Mouse (Mus musculus) liver, embryonic 12.5 days (tissue): ENCODE results near the gene Vwa3b. TPM values are rescaled to one million over a fixed set of nuclear protein-coding genes. Genes with fewer than 3 reads are reported as not detected.

Source experiments
- ATAC-seq: fragments of 200-750 bp; cut with Nextera tagmentation; 2 replicates; pipeline ENCODE4 v1.8.0; 2017; ENCODE audit warnings: moderate number of reproducible peaks, mild to moderate bottlenecking, moderate library complexity
- H3K27ac ChIP-seq: fragments of 300-500 bp; sonication (generic); 2 replicates; pipeline ENCODE4 v1.5.1; 2016; ENCODE audit warnings: mild to moderate bottlenecking
- H3K27me3 ChIP-seq: fragments of 300-500 bp; sonication (generic); replicated peaks from 2 replicates; pipeline ENCODE4 v1.6.1; 2016; ENCODE audit warnings: mild to moderate bottlenecking, moderate library complexity
- H3K36me3 ChIP-seq: fragments of 300-500 bp; sonication (generic); 2 replicates; pipeline ENCODE4 v1.6.1; 2016; ENCODE audit warnings: mild to moderate bottlenecking, moderate library complexity
- H3K4me1 ChIP-seq: fragments of 300-500 bp; sonication (generic); 2 replicates; pipeline ENCODE4 v1.6.1; 2016
- H3K4me2 ChIP-seq: fragments of 300-500 bp; sonication (generic); 2 replicates; pipeline ENCODE4 v1.6.1; 2016; ENCODE audit warnings: mild to moderate bottlenecking, moderate library complexity
- H3K4me3 ChIP-seq: fragments of 300-500 bp; sonication (generic); 2 replicates; pipeline ENCODE4 v1.5.1; 2016; ENCODE audit warnings: mild to moderate bottlenecking, moderate library complexity
- H3K9ac ChIP-seq: fragments of 300-500 bp; sonication (generic); 2 replicates; pipeline ENCODE4 v1.6.1; 2016; ENCODE audit warnings: mild to moderate bottlenecking, moderate library complexity
- H3K9me3 ChIP-seq: fragments of 300-500 bp; sonication (generic); replicated peaks from 2 replicates; pipeline ENCODE4 v1.6.1; 2016; ENCODE audit warnings: mild to moderate bottlenecking, moderate library complexity
- WGBS: fragments of 180-500 bp; shearing (Covaris S2); methylation state at CpG from one replicate; pipeline ENCODE4 v1.1.7; 2016; ENCODE audit not compliant: insufficient replicate concordance; 5-methylcytosine and 5-hydroxymethylcytosine counted together
- polyA plus RNA-seq: library from polyadenylated mRNA; unstranded; fragments of >200 nt; fragmentation: Nextera tagmentation; extraction: Ambion mirVana; gene quantifications from 2 replicates; pipeline ENCODE4 v1.2.1, GENCODE M21; 2016

Vwa3b gene
- polyA plus RNA-seq, 1 experiment from 2014 or later: not detected

DNA sequence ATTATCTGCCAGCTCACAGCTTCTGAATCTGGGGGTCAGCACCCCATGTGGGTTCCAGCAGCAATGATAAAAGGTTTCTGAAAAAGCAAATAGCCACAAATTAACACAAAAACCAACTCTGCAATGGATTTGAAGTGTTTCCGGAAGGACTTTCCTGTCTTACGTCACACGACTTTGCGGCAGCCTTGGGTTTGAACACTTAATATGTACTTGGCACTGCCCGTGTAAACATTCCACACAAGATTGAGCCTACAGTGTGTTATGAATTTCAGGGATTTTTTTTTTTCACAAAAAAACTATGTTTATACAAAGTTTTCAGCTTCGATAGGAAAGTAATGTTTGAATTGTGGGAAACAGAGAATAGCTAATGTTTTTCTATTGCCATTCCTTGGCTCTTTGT, 7.4 kb upstream of the Vwa3b start:
- no peaks in the 10 kb centered on the region for H3K36me3 ChIP-seq
- no peak for ATAC-seq
- H3K4me3 ChIP-seq: no peak overlapping the region
- WGBS: 75% methylated on average over 6 of the region's 6 CpGs
- no peaks in the 10 kb centered on the region for H3K4me1 ChIP-seq
- no peaks in the 10 kb centered on the region for H3K9me3 ChIP-seq
- H3K27me3 ChIP-seq: peaks cover 7% of the 10 kb centered on the region; the same call in 1 of the 2 replicates
- no peak overlapping the region for H3K27ac ChIP-seq
- no peak overlapping the region for H3K4me2 ChIP-seq
- H3K9ac ChIP-seq: no peak overlapping the region

DNA sequence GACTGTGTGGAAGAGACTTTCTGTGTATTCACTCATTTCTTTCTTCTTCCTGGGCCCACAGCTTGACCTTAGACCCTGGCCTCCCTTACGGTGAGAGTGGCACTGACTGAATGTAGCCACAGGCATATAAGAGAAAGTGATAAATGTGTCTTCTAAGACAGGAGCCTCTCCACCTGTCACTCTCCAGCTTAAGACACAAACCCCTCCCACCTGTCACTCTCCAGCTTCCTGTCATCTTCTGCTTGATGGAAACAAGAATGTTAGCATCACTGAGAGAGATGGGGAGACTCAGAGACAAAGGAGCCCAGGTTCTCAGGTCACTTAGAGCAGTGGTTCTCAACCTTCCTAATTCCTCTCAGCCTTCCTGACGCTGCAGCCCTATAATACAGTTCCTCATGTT, 3.7 kb upstream of the Vwa3b start:
- Histone ChIP-seq H3K9me3 (no peaks in the 10 kb centered on the region), H3K4me1 (no peaks in the 10 kb centered on the region), H3K9ac (no peak overlapping the region), H3K27me3 (peaks cover 20% of the 10 kb centered on the region), H3K36me3 (no peaks in the 10 kb centered on the region), H3K4me3 (no peak overlapping the region), H3K4me2 (no peak overlapping the region), H3K27ac (no peak overlapping the region)
- WGBS: 45% methylated on average over 2 of the region's 2 CpGs
- no peak for ATAC-seq

DNA sequence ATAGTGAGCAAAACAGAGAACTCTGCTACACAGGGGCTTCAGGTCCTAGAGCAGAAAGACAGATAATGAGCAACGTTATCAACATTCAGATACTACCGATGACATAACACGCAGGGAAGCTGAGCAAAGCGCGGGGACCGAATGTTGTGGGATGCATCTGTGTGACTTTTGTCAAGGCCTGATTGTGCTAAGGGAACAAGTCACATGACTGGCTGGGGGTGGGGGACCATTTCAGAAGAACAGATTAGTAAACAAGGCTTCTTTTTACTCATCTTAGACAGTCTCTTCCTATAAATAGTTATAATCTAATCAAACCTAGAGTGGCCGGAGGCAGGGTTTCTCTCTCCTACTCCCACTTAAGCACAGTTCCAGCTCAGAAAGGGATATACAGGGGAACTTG, 1.7 kb upstream of the Vwa3b start:
- no peak for ATAC-seq
- WGBS: 70% methylated on average over 7 of the region's 7 CpGs
- Histone ChIP-seq H3K36me3 (no peaks in the 10 kb centered on the region), H3K27me3 (peaks cover 39% of the 10 kb centered on the region), H3K9me3 (no peaks in the 10 kb centered on the region), H3K9ac (no peak overlapping the region), H3K4me3 (no peak overlapping the region), H3K27ac (no peak overlapping the region), H3K4me2 (no peak overlapping the region), H3K4me1 (0 out of 2 replicates have a peak, but pooled peaks cover 6% of the 10 kb centered on the region)

DNA sequence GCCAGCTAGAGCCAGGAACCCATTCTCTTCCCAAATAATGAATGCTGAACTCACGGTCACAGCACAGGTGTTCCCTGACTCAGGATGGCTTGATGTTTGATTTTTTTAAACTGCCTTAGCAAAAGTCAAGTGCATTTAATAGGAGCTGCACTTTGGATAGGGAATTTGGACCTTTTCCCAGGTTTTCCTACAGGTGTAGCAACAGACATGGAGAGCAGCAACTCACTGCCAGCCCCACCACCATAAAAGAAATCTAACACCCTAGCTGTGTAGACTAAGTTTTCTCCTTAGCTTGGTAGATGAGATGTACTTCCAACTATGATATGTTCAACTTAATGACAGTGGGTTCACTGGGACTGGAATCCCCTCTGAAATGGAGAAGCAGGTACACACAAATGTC, 1.0 kb upstream of the Vwa3b start:
- 62% methylated on average over 1 of the region's 1 CpGs for WGBS
- H3K9ac ChIP-seq: no peak overlapping the region
- no peaks in the 10 kb centered on the region for H3K36me3 ChIP-seq
- no peak overlapping the region for H3K27ac ChIP-seq
- H3K4me1 ChIP-seq: 0 out of 2 replicates have a peak, but pooled peaks cover 8% of the 10 kb centered on the region
- peaks cover 46% of the 10 kb centered on the region for H3K27me3 ChIP-seq
- H3K4me2 ChIP-seq: no peak overlapping the region
- H3K9me3 ChIP-seq: no peaks in the 10 kb centered on the region
- no peak for ATAC-seq
- H3K4me3 ChIP-seq: no peak overlapping the region

DNA sequence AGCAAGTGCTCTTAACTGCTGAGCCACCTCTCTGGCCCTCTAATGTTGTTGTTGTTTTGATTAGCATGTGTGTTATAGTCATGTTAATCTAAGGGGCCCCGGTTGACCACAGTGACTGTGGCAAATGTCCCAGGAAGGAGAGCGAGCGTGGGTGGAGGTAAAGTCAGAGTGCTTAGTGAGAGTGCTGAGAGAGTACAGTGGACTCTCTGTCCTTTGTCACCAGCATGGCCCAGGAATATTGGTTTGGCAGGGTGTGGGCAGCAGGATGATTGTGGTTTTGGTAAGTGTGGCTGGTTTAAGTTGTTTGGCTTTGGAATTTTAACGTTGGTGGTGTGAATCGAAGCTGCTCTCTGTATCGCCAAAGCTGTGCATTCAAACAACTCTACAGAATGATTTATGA, 470 bp downstream of the Vwa3b start:
- H3K4me3 ChIP-seq: no peak overlapping the region
- H3K27ac ChIP-seq: no peak overlapping the region
- WGBS: 58% methylated on average over 6 of the region's 6 CpGs
- 0 out of 2 replicates have a peak, but pooled peaks cover 9% of the 10 kb centered on the region for H3K4me1 ChIP-seq
- peaks cover 51% of the 10 kb centered on the region for H3K27me3 ChIP-seq
- no peak overlapping the region for H3K9ac ChIP-seq
- H3K36me3 ChIP-seq: no peaks in the 10 kb centered on the region
- no peaks in the 10 kb centered on the region for H3K9me3 ChIP-seq
- no peak overlapping the region for H3K4me2 ChIP-seq
- ATAC-seq: no peak

DNA sequence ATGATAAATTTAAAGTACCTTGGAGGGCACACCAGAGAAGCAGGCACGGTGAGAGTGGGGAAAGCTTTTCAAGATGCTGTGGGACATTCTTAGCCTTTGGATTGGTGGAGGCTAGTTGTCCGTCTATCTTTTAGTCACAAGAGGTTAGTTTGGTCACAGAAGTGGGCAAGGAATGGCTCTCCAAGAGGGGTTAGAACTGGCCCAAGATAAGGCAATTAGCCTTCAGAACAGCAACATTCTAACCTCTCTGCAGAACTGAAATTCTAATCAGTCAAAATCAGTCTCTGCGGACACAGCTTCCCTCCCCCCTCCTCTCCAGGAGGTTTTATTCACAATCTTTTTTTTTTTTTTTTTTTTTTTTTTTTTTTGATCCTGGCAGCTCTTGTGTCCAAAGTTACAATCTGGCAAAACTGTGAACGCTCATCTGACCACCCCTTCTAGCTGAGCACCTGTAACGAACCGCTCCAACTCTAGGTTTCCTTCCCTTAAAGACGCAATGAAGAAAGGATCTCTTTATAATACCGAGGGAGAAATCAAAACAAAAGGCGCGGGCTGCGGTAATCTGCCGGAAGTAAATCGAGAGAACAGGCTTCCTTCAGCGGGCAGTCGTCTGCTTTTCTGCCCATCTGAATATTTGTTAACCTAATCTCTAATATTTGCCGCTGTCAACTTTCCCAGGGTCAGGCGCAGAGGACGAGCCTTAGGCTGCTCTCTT, 2.2 kb downstream of the Vwa3b start:
- Histone ChIP-seq H3K27me3 (peaks cover 51% of the 10 kb centered on the region), H3K4me1 (0 out of 2 replicates have a peak, but pooled peaks cover 9% of the 10 kb centered on the region), H3K9ac (no peak overlapping the region), H3K4me3 (peak overlapping the region; percentile 38), H3K27ac (no peak overlapping the region), H3K4me2 (peak overlapping the region; percentile 61), H3K9me3 (no peaks in the 10 kb centered on the region), H3K36me3 (no peaks in the 10 kb centered on the region)
- no peak for ATAC-seq
- WGBS: 7% methylated on average over 18 of the region's 18 CpGs

DNA sequence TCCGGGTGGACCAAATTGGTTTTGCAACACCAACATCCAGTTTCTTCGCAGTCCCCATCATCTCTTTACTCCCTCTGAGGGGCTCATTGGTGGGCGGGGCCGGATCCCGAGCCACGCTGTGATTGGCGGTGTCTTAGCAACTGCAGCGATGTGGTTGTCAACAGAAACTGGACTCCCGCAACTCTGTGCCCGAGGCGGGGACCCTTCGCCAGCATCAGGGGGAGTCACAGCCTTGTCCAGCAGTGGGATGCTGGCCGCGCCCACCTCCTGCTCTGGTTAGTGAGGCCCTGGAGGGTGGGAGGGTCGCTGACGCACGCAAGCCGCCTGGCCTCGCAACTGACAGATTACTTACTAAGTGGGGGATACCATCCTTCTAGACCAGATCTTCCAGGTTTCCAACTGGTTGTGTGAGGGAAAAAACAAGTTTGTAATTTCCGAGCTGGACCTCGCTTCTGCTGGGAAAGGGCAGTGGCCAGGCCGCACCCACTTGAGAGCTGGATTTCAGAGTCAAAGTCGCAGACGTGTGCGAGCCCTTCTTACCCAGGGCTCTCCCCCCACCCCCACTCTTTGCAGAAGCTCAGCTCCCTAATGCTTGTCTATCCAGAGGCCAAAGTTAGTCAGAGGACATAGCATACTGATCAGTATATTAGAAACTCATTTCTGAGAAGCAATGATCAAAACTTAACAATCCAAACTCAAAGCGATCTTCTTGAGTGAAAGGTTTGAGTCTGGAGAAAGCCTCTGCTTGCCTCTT, 2.9 kb downstream of the Vwa3b start:
- Histone ChIP-seq H3K9ac (no peak overlapping the region), H3K4me1 (0 out of 2 replicates have a peak, but pooled peaks cover 9% of the 10 kb centered on the region), H3K27me3 (peaks cover 48% of the 10 kb centered on the region), H3K4me3 (peak overlapping the region; percentile 38), H3K27ac (no peak overlapping the region), H3K9me3 (no peaks in the 10 kb centered on the region), H3K36me3 (no peaks in the 10 kb centered on the region), H3K4me2 (peak overlapping the region; percentile 61)
- no peak for ATAC-seq
- WGBS: 5% methylated on average over 26 of the region's 26 CpGs

DNA sequence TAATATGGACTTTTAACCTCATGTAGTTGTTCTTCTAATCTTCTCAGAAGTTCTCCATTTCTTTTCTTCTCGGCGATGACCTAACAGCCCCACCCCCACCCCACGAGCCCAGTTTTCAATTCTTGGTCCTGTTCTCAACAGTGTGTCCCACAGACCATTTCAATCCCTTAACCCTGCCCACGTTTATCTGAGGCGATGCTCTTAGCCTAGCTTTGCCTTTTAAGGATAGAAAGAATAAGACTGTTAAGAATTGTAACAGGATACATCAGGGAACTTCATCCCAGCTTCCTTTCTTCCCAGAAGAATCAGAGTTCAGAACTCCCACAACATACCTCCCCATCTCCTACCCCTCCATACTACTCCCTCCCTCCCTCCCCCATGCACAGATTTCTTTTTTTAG, 3.5 kb downstream of the Vwa3b start:
- Histone ChIP-seq H3K4me3 (no peak overlapping the region), H3K4me1 (0 out of 2 replicates have a peak, but pooled peaks cover 9% of the 10 kb centered on the region)
- no peak for ATAC-seq

DNA sequence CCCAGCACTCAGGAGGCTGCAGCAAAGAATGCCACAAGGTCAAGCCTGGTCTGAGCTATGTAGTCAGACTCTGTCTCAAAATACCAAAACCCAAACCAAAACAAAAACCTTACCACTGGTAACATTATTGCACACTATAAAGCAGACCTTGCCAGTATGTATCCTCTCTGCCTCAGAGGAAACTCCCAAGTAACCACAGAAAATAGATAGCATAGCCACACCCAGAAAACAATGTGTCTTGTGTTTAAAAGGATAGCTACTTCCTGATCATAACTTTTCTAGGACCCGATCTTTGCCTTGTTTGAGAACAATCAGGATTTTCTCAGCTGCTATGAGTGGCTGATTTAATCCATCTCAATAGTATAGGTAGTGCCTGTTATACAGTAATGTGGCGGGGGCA, 4.3 kb downstream of the Vwa3b start:
- 34% methylated on average over 2 of the region's 2 CpGs for WGBS
- H3K27ac ChIP-seq: no peak overlapping the region
- peaks cover 44% of the 10 kb centered on the region for H3K27me3 ChIP-seq

More for the DNA sequence above, 3.5 kb downstream of the Vwa3b start:
- Histone ChIP-seq H3K9ac (no peak overlapping the region), H3K4me2 (0 out of 2 replicates have a peak overlapping the region, but pooled peaks have one; percentile 61), H3K9me3 (no peaks in the 10 kb centered on the region), H3K27me3 (peaks cover 44% of the 10 kb centered on the region), H3K36me3 (no peaks in the 10 kb centered on the region), H3K27ac (no peak overlapping the region)
- 23% methylated on average over 5 of the region's 5 CpGs for WGBS

DNA sequence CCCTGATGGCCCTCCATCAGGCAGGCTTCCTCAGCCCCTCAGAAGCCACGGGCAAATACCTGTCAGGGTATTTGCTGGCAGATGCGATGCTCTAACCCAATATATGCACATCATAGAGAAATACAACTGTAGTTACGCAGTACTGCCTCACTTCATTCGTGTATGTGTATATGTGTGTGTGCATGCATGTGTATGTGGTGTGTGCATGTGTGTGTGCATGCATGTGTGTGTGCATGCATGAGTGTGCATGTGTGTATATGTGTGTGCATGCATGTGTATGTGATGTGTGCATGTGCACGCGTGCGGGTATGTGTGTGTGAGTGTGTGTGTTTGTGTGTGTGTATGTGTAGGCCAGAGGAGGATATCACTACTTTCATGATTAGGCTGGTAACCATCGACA, 9.5 kb downstream of the Vwa3b start:
- H3K27me3 ChIP-seq: peaks cover 5% of the 10 kb centered on the region
- H3K4me1 ChIP-seq: no peaks in the 10 kb centered on the region
- H3K36me3 ChIP-seq: no peaks in the 10 kb centered on the region
- H3K27ac ChIP-seq: no peak overlapping the region
- H3K9ac ChIP-seq: no peak overlapping the region
- no peak overlapping the region for H3K4me2 ChIP-seq
- 82% methylated on average over 8 of the region's 8 CpGs for WGBS
- no peak overlapping the region for H3K4me3 ChIP-seq
- no peaks in the 10 kb centered on the region for H3K9me3 ChIP-seq
- no peak for ATAC-seq

More for the DNA sequence above, 4.3 kb downstream of the Vwa3b start:
- H3K9ac ChIP-seq: no peak overlapping the region
- no peak overlapping the region for H3K4me2 ChIP-seq
- H3K9me3 ChIP-seq: no peaks in the 10 kb centered on the region
- ATAC-seq: no peak
- no peaks in the 10 kb centered on the region for H3K36me3 ChIP-seq
- 0 out of 2 replicates have a peak, but pooled peaks cover 9% of the 10 kb centered on the region for H3K4me1 ChIP-seq
- H3K4me3 ChIP-seq: no peak overlapping the region

DNA sequence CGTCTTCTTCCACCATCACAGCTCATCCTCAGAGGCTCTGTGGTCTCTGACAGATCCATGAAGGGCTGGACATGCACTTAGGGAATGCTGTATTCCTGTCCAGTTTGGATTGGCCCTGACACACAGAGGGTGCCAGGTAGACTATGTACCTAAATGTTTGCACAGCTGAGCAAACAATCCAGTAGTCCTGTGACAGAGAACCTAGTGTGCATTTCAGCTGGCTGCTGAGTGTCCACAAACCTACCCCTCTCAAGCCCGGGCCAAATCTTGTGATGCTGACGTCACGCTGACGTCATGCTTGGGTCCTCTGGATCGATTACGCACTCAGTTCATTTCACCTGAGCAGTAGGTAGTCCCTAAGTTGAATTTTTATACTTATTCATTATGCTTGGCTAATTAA, 14.7 kb downstream of the Vwa3b start:
- no peaks in the 10 kb centered on the region for H3K36me3 ChIP-seq

DNA sequence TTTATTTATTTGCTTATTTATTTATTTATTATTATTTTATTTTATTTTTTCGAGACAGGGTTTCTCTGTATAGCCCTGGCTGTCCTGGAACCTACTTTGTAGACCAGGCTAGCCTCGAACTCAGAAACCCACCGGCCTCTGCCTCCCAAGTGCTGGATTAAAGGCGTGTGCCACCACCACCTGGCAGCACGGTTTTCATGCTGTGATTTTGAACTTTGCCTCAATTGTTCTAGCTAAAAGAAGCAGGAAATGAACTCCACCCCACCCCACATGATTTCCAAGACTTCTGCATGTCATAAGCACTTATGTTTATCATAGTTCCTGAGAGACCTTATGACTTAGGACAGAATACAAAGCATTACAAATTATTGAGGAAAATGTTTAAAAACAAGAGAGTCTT, 15.5 kb downstream of the Vwa3b start:
- Histone ChIP-seq H3K9ac (no peak overlapping the region), H3K4me3 (no peak overlapping the region), H3K4me1 (no peaks in the 10 kb centered on the region), H3K4me2 (no peak overlapping the region), H3K9me3 (no peaks in the 10 kb centered on the region), H3K27ac (no peak overlapping the region), H3K36me3 (no peaks in the 10 kb centered on the region), H3K27me3 (no peaks in the 10 kb centered on the region)
- WGBS: 60% methylated on average over 5 of the region's 5 CpGs
- no peak for ATAC-seq

More for the DNA sequence above, 14.7 kb downstream of the Vwa3b start:
- Histone ChIP-seq H3K4me1 (no peaks in the 10 kb centered on the region), H3K9ac (no peak overlapping the region), H3K9me3 (no peaks in the 10 kb centered on the region), H3K4me2 (no peak overlapping the region), H3K27me3 (no peaks in the 10 kb centered on the region), H3K4me3 (no peak overlapping the region), H3K27ac (no peak overlapping the region)
- ATAC-seq: peak; percentile 78
- 85% methylated on average over 7 of the region's 7 CpGs for WGBS
